Mouse (Mus musculus) ovary, adult 2 months (tissue): Measurements from ENCODE around the gene Aph1b. TPM values are rescaled to one million over a fixed set of nuclear protein-coding genes. Genes with fewer than 3 reads are reported as not detected.

Experiments used
- polyA plus RNA-seq: library from polyadenylated mRNA; depleted of rRNA; stranded (reverse); fragments of >200 nt; gene quantifications from 2 replicates; pipeline ENCODE4 v1.2.3, GENCODE M21; 2012; rRNA removed

Gene Aph1b
- 4.1 and 6.0 TPM in 2 replicates for polyA plus RNA-seq

GRCm38 (mm10) chr9:66795464-66796324 lies at the start of gene Aph1b:
Gene Aph1b (minus strand): TSS chr9:66795490.

DNA sequence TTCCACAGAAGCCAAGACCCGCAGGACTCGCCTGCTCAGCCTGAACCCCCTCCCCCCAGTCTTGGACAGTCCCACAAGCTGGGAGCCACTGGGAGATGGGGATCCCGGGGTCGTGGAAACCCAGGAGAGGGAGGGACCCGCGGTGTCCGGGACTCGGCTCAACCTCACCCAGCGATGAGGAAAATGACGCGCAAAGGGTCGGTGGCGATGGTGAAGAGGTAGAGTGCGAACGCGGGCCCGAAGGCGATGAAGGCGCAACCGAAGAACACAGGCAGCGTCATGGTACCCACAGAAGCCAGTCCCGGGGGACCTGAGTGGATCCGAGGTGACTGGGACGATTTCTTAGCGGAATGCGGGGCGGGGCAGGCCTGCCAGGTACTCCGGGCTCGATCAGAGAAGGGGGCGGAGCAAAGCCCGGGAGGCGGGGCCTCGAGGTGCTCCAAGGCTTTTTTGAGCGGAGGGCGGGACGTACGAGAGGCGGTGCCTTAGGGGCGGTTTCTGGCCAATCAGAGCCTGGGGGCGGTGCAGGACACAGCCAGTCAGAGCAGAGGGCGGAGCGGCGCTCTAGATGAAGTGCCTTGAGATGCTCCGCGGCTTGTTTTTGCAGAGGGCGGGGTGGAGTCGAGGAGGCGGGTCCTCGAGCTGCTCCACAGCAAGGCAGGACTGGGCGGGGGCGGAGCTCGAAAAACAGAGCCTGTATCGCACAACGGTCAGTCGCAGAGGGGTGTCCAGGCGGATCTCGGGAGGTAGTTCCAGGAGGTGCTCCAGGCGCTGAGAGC lies 39.2 kb upstream of the Aph1b start, which contains the start of gene Aph1c:
TSS of gene Aph1c (minus strand) at position 409 of the 779 bp plus-strand sequence.

GRCm38 (mm10) chr9:66796739-66797138 lies 1.4 kb upstream of the Aph1b start, which contains the start of gene Gm10647:
Gene Gm10647 (plus strand): TSS chr9:66797039.

Other genes starting within 250 kb of the Aph1b start
- gene Usp3, start 202.3 kb downstream of the Aph1b start, polyA plus RNA-seq: 30.9 and 36.8 TPM in 2 replicates
- gene Car12, start 81.8 kb downstream of the Aph1b start, polyA plus RNA-seq: 9.0 and 43.6 TPM in 2 replicates
- 0.10 and 0.16 TPM in 2 replicates for gene Gm10647, start 1.5 kb upstream of the Aph1b start, polyA plus RNA-seq
- gene Aph1c, start 39.2 kb upstream of the Aph1b start, polyA plus RNA-seq: 2.6 and 2.7 TPM in 2 replicates
- gene Rab8b, start 124.2 kb upstream of the Aph1b start, polyA plus RNA-seq: 7.1 TPM in 2 replicates
- gene Rps27l, start 150.6 kb upstream of the Aph1b start, polyA plus RNA-seq: 8.3 and 14.9 TPM in 2 replicates
- gene Lactb, start 180.0 kb upstream of the Aph1b start, polyA plus RNA-seq: 14.8 and 21.8 TPM in 2 replicates